Mouse (Mus musculus) brown adipose tissue, adult 24 weeks (tissue): ENCODE data around the gene Eif4h. TPM values are rescaled to one million over a fixed set of nuclear protein-coding genes. Genes with fewer than 3 reads are reported as not detected.
A peak's percentile ranks its signal among the peaks of the same experiment; 100 is the strongest.

Experiments used
- H3K27ac ChIP-seq: fragments of 200-500 bp; replicated peaks from 2 replicates; pipeline ENCODE4 v1.5.1; 2012; ENCODE audit warnings: low read depth, mild to moderate bottlenecking, low read length
- H3K4me1 ChIP-seq: fragments of 200-500 bp; 2 replicates; pipeline ENCODE4 v1.6.1; 2012; ENCODE audit warnings: low read length, mixed read lengths; ENCODE audit not compliant: control insufficient read depth, insufficient read depth, insufficient read length
- H3K4me3 ChIP-seq: fragments of 200-500 bp; 2 replicates; pipeline ENCODE4 v1.5.1; 2012; ENCODE audit warnings: low read depth, mild to moderate bottlenecking, low read length, moderate library complexity; ENCODE audit not compliant: insufficient read depth
- polyA plus RNA-seq: library from polyadenylated mRNA; stranded (reverse); fragments of >200 nt; gene quantifications from 2 replicates; pipeline ENCODE4 v1.2.4, GENCODE M21; 2012; ENCODE audit not compliant: missing spikeins, insufficient read depth, insufficient read length

Gene Eif4h
- polyA plus RNA-seq, 1 experiment, result 116 TPM

DNA sequence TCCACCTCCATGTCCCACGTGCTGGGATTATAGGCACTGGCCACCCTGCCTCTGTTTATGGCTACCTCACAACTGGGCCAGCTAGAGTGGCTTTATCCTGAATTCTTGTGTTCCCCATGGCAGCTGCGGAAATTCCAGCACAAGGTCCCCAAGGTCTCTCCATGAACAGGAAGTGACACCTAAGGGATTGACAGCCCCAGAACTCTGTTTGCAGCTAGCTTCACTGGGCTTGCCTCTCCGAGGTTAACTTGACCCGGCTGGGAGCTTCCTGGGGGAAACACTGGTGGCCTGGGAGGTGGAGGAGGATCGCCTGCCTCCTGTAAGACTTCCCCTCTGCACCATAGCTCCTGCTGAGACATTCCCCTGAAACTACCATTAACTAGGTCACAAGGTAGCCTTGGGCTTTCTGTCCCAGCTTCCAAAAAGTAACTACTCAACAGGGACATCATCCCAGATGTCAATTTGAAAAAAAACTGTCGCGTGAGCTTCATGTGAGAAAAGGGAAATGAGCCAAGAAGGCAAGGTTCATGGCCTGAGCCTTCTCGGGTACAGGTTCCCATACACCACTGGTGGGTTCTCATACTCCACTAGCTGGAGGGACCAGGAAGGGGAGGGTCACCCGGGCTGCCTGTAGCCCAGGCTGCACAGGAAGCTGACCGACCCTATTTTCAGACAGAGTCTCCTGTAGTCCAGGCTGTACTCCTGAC is 66.6 kb downstream of the Eif4h start:
- Histone ChIP-seq H3K4me3 (peak overlapping the region; percentile 64), H3K4me1 (peaks cover 13% of the 10 kb centered on the region), H3K27ac (peak overlapping the region; percentile 91)

DNA sequence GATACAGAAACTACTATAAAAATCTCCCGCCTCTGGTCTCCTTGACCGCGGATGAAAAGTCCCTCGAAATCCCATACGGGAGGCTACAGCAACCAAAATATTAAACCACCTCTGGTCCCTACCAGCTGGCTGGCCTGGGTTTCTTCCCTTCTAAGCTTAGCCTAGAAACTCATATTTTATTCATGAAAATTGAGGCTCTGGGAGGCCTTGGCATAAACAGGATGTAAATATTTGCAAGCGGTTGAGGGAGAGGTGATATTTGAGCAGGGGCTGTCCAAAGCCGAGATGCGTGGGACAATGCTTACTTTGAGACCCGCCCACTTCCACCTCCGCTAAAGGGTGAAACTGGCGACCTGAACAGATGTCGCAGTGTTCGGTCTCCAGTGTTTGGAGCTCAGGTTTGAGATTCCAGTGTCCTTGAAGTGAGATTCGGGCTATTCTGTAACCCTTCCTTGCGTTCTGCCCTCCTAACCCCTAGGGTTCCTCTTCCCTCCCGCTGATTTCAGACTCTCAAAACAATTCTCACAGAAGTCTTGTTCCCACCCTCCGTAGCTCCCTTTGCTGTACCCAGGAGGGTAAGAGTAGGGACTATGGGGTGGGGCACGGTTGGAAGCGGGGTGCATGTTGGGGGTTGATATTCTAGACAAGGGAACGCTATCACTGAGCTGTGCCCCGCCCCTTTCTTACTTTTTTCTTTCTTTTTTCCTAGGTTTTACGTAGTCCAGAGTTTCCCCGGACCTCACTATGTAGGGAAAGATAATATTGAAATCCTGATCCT is 67.4 kb downstream of the Eif4h start:
- Histone ChIP-seq H3K27ac (peak overlapping the region; percentile 91), H3K4me3 (peak overlapping the region; percentile 64), H3K4me1 (peaks cover 13% of the 10 kb centered on the region)

Other genes starting within 250 kb of the Eif4h start
- gene Gtf2ird1, start 182.8 kb downstream of the Eif4h start, polyA plus RNA-seq, result 37.9 and 80.1 TPM in 2 replicates
- gene Clip2, start 87.1 kb downstream of the Eif4h start, polyA plus RNA-seq, result 4.0 and 6.9 TPM in 2 replicates
- not detected in 2 replicates for gene Syna, start 79.3 kb downstream of the Eif4h start, polyA plus RNA-seq
- 29.7 and 32.3 TPM in 2 replicates for gene Rfc2, start 58.1 kb downstream of the Eif4h start, polyA plus RNA-seq
- 0.83 and 1.4 TPM in 2 replicates for gene Lat2, start 24.5 kb downstream of the Eif4h start, polyA plus RNA-seq
- gene Limk1, start 49.1 kb upstream of the Eif4h start, polyA plus RNA-seq, result 4.1 and 7.5 TPM in 2 replicates
- gene Eln, start 107.8 kb upstream of the Eif4h start, polyA plus RNA-seq, result 5.4 and 7.3 TPM in 2 replicates